Mouse (Mus musculus) testis, postnatal 10 days (tissue): Measurements from ENCODE around the gene Tjp3.
A peak's percentile ranks its signal among the peaks of the same experiment; 100 is the strongest.

Source experiments
- DNase-seq: peaks from one replicate; pipeline ENCODE4 v3.0.0; 2021; ENCODE audit warnings: low spot score

Gene Tjp3

GRCm38 (mm10) chr10:81319741-81320549 lies 28.6 kb upstream of the Tjp3 start:
- DNase-seq, result peak; percentile 98

GRCm38 (mm10) chr10:81319330-81319699 lies 27.9 kb upstream of the Tjp3 start:
- DNase-seq, result peak; percentile 71

- peak; percentile 82 for DNase-seq
Measured at GRCm38 (mm10) chr10:81318589-81319329, 27.4 kb upstream of the Tjp3 start.

- DNase-seq, result no peak
Measured at GRCm38 (mm10) chr10:81317273-81317672, 25.9 kb upstream of the Tjp3 start.

- DNase-seq, result no peak
Measured at GRCm38 (mm10) chr10:81316338-81317060, 25.1 kb upstream of the Tjp3 start.

- no peak for DNase-seq
Measured at GRCm38 (mm10) chr10:81315587-81315986, 24.2 kb upstream of the Tjp3 start.

- no peak for DNase-seq
Measured at GRCm38 (mm10) chr10:81314201-81314600, 22.8 kb upstream of the Tjp3 start.

- DNase-seq, result no peak
Measured at GRCm38 (mm10) chr10:81313581-81313980, 22.2 kb upstream of the Tjp3 start.

- no peak for DNase-seq
Measured at GRCm38 (mm10) chr10:81309571-81309970, 18.2 kb upstream of the Tjp3 start.

- DNase-seq, result no peak
Measured at GRCm38 (mm10) chr10:81306837-81307682, 15.7 kb upstream of the Tjp3 start.

GRCm38 (mm10) chr10:81306173-81306668 lies 14.8 kb upstream of the Tjp3 start:
- no peak for DNase-seq

GRCm38 (mm10) chr10:81305663-81306062 lies 14.3 kb upstream of the Tjp3 start:
- DNase-seq, result no peak

GRCm38 (mm10) chr10:81304597-81305238 lies 13.3 kb upstream of the Tjp3 start:
- peak; percentile 74 for DNase-seq

- DNase-seq, result no peak
Measured at GRCm38 (mm10) chr10:81303761-81304160, 12.4 kb upstream of the Tjp3 start.

- no peak for DNase-seq
Measured at GRCm38 (mm10) chr10:81303258-81303657, 11.9 kb upstream of the Tjp3 start.

- DNase-seq, result no peak
Measured at GRCm38 (mm10) chr10:81302781-81303218, 11.4 kb upstream of the Tjp3 start.

GRCm38 (mm10) chr10:81302288-81302687 lies 10.9 kb upstream of the Tjp3 start:
- DNase-seq, result no peak

- DNase-seq, result no peak
Measured at GRCm38 (mm10) chr10:81301321-81301720, 9.9 kb upstream of the Tjp3 start.

GRCm38 (mm10) chr10:81300352-81300907 lies 9.0 kb upstream of the Tjp3 start:
- no peak for DNase-seq

- no peak for DNase-seq
Measured at GRCm38 (mm10) chr10:81299585-81300351, 8.4 kb upstream of the Tjp3 start.
